Mouse (Mus musculus): Measurements from ENCODE around the gene Map2k2.
"Not testable (repeated sequence)": the region's sequence is repeated elsewhere in the genome, so short reads cannot be mapped to it uniquely, and the experiment has no call there.

Gene Map2k2

GRCm38 (mm10) chr10:81105565-81106112 is at the start of gene Map2k2:
Gene Map2k2, plus strand, starts transcription at chr10:81105915.
- DNase-seq (ENCODE audit: low read depth, low spot score): peak; percentile 97

- DNase-seq (ENCODE audit: low read depth, low spot score): no peak
These were observed 48.1 kb upstream of the Map2k2 start for GRCm38 (mm10) chr10:81057406-81058130.

DNA sequence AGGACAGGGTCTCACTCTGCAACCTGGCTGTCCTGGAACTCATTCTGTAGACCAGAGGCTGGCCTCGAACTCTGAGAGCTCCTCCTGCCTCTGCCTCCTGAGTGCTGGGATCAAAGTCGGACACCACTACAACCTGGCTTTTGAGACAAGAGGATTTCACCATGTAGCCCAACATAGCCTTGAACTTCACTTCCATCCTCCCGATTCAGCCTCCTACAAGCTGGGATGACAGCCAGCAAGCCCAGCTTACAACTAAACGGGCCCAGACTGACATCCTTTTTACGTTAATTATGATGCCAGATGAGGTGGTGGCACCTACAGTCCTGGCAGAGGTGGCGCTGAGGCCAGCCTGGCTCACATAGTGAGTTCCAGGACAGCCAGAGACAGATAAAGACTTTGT is 46.8 kb upstream of the Map2k2 start:
- no peak for DNase-seq (ENCODE audit: low read depth, low spot score)

- DNase-seq (ENCODE audit: low read depth, low spot score): peak; percentile 100
These were observed 45.8 kb upstream of the Map2k2 start, which contains the start of gene Sgta for GRCm38 (mm10) chr10:81059603-81060543. Gene Sgta, minus strand, starts transcription at chr10:81060181.

DNA sequence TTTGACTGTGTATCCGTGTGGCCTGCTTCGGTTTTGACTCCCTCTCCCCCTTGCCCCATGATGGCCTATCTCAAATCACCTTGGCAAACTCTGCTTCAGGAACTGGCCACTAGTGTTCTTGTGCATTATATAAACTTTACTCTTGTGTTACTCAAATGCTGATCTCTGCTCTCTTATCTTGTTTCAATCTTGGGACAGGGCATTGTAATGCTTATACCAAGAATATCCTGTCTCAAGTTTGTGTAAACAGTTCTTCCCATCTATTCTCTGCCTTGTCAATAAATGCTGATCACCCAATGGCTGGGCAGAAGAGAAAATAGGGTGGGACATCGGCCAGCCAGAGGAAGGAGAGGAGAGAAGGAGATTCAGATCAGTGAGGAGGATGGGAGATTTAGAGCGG is 43.0 kb upstream of the Map2k2 start:
- no peak for DNase-seq (ENCODE audit: low read depth, low spot score)

GRCm38 (mm10) chr10:81064519-81064918 is 41.2 kb upstream of the Map2k2 start:
- DNase-seq (ENCODE audit: low read depth, low spot score): not testable (repeated sequence)

GRCm38 (mm10) chr10:81068706-81069105 is 37.0 kb upstream of the Map2k2 start:
- no peak for DNase-seq (ENCODE audit: low read depth, low spot score)

DNA sequence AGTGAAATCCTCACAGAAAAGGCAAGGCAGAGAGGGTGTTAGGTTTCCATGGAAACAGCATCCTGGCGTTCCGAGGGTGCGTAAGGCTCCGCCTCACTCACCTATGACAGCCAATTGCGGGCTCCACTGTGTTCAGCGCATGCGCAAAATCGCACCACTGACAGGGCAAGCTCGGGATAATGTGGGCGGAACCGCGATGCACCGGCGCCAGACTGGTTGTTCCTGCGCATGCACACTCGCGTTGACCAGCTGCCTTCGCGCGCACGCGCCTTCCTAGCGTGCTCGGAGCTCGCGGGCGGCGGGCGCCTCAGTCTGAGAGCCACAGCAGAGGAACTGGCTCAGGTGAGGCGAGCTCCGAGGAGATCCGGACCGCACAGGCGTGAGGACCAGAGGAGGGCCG is 35.9 kb upstream of the Map2k2 start, which contains the start of gene Thop1:
Gene Thop1, plus strand, starts transcription at position 200 of the 400 bp plus-strand sequence.
- peak; percentile 99 for DNase-seq (ENCODE audit: low read depth, low spot score)

GRCm38 (mm10) chr10:81072290-81072689 is 33.4 kb upstream of the Map2k2 start:
- no peak for DNase-seq (ENCODE audit: low read depth, low spot score)

GRCm38 (mm10) chr10:81073464-81073863 is 32.3 kb upstream of the Map2k2 start:
- DNase-seq (ENCODE audit: low read depth, low spot score): no peak

DNA sequence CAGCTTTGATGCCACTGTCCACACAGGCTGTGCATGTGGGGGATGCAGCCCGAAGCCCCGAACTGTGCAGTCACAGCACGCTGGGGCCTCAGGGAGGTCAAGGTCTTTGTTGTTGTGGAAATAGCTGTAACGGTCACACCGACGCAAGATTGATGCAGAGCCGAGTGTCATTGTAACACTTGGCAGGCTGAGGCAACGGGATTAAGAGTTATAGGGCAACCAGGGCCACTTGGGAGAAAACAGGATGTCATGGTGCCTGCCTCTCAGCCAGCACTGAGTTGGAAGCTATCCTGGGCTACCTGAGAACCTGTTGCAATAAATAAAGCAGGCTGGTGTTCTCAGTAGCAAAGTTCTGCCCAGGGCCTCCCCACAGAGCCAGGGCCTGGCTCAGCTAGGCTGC is 30.0 kb upstream of the Map2k2 start:
- no peak for DNase-seq (ENCODE audit: low read depth, low spot score)

DNA sequence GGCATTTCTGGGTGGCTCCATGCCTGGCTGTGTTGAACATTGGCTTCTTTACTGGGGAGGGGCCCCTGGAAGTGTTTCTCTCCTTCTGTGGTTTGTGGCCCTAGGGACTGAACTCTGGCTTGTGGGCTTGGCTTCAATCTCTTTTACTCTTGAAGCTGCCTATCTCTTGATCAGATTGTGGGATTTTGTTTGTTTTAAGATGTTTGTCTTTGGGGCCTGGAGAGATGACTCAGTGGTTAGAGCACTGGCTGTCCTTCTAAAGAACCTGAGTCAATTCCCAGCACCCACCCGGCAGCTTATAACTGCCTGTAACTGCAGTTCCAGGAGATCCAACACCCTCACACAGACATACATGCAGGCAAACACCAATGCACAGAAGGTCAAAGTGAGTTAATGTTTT is 29.4 kb upstream of the Map2k2 start:
- no peak for DNase-seq (ENCODE audit: low read depth, low spot score)

DNA sequence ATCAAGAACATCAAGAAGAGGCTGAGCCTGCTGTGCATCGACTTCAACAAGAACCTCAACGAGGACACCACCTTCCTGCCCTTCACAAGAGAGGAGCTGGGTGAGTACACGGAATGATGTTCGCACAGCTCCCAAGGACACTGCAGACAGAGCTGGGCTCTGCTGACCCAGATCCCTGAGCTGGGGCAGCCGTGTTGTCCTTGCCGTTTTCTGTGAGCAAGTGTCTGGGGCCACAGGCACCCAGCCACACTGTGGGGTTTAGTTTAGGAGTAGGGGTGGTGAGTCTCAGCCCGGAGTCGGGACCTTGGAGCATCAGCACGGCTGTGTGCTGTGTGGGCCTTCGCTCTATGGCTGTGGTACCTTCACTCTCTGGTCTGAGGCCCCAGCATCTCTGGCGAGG is 27.8 kb upstream of the Map2k2 start:
- no peak for DNase-seq (ENCODE audit: low read depth, low spot score)

- no peak for DNase-seq (ENCODE audit: low read depth, low spot score)
These were observed 25.6 kb upstream of the Map2k2 start for GRCm38 (mm10) chr10:81080008-81080655.

DNA sequence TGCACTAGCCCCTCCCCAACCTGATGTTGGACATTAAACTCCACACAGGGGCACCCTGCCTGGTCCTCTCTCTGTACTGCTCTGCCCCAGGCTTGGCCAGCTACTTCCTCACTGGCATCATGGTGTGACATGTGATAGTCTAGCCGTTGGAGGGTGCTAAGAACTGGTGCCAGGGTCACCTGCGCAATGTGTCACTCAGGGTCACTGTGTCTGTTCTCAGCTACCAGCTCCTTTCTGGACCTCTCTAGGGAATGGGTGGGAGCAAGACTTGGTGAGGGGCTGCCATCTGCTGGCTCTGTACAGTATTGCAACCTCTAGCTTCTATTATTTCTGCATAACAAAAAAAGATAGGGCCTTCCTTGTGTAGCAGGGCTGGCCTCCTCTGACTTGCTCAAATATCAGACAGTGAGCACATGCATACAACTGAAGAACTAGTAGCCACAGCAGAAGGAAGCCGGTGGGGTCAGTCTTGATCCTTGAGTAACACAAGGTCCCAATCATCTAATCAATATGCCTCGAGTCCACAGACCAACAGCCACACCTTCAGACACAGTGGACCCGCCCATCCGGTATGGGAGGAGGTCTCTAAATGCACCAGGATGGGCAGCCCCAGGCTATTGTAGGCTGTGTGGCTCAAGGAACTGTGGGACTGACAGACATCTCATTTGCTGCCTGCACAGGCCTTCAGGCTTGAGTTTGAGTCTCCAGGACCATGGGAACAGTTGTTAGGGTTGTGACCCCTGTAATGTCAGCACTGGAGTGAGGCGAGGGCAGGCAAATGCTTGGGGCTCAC is 23.4 kb upstream of the Map2k2 start:
- DNase-seq (ENCODE audit: low read depth, low spot score): peak; percentile 59

DNA sequence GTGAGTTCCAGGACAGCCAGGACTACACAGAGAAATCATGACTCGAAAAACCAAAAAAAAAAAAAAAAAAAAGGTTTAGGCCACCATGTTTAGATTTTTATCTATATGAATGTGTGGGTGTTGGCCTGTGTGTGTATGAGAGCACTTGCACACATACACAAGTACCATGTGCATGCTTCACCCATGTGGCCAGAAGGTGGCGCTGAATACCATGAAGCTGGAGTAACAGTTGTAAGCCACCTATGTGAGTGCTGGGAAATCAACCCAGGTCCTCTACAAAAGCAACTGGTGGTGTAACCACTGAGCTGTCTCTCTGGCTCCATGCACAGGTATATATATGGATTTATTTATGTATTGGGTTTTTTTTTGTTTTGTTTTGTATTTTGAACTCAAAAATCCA is 18.7 kb upstream of the Map2k2 start:
- DNase-seq (ENCODE audit: low read depth, low spot score): no peak

DNA sequence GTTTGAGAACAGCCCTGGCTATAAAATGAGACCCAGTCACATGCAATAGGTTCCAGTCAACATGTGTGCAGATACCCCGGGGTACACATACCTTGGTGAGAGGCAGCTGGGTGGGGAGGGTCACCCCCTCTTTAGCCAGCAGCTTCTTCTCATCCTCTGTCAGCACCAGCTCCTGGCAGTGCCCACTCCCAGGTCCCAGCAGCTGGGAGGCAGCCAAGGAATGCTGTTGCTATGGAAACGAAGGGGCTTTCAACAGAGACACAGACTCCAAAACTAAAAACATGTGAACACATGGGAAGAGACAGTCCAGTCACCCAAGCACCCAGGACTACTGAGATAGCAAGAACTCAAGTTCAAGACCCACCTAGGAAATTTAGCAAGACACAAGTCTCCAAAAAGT is 16.5 kb upstream of the Map2k2 start:
- no peak for DNase-seq (ENCODE audit: low read depth, low spot score)

- DNase-seq (ENCODE audit: low read depth, low spot score): no peak
These were observed 15.1 kb upstream of the Map2k2 start for GRCm38 (mm10) chr10:81090621-81091020.

- DNase-seq (ENCODE audit: low read depth, low spot score): no peak
These were observed 13.1 kb upstream of the Map2k2 start for GRCm38 (mm10) chr10:81092465-81093250.

Measured in retina, postnatal 7 days (tissue).